8 mouse cellular contexts compared by ENCODE assay signal in the genomic region with DNA sequence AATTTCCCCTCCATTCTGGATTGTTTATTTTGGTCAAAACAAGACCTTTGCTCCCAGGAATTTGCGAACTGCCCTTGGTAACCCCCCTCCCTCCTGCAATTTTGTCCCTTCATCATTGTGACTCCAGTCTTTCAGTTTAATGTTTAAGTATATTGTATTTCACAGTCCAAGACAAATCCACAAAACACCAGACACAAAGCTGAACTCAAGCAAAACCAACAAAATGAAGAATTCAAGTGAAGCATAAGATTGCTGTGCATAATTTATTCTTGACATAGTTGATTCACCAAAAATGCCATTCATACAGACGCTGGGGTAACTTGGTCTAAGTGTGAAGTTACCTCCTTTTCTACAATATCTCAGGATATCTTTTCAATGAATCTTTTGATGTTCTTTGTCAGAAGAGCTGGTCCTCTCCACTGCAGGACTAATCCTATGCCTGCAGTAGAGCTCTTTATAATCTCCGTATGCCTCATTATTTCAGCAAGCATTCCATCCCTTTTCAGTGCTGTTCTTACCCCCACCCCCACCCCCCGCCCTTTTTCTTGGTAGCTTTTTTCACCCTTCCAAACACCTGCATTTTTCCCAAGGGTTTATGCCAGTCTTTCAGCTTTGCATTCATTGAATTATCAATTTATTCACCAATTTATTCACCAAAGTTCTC.
DNase-seq lines count a peak whose midpoint lies in the region; ATAC-seq and TF ChIP-seq lines count a peak whose summit lies in the region.
"Had no signal": no experiment of that assay in that cellular context is flagged by ENCODE, and none has a peak within 500 bp of the region (broad histone marks: within the 10 kb centered on the region; RNA-seq: fewer than 3 reads in every experiment).

No protein-coding gene starts in this region.

- TF ChIP-seq CTCF in Patski (IDR thresholded peaks at IDR 0.05), result no peak
- no peak for TF ChIP-seq CTCF in forebrain, postnatal 0 days (IDR thresholded peaks at IDR 0.05; ENCODE audit: low read depth)

- 36% methylated on average over 4 of the region's 4 CpGs for WGBS in embryonic facial prominence, embryonic 10.5 days
- 14% methylated on average over 4 of the region's 4 CpGs for WGBS in forebrain, postnatal 0 days
- WGBS in limb, embryonic 15.5 days, result 64% methylated on average over 4 of the region's 4 CpGs

- POLR2A ChIA-PET in Patski (lab: Charles Lee), result interaction anchor here (0.9 kb wide), 1 partner anchor 14 kb away, joined by 3 read pairs; no protein-coding TSS in a partner anchor

- no peak overlapping the region for H3K4me2 ChIP-seq in forebrain, postnatal 0 days (ENCODE audit: low read depth)
- H3K4me2 ChIP-seq in limb, embryonic 15.5 days, result no peak overlapping the region
- H3K4me2 ChIP-seq: liver, embryonic 11.5 days had no signal

- peaks cover 22% of the 10 kb centered on the region for H3K4me1 ChIP-seq in embryonic facial prominence, embryonic 10.5 days
- peaks cover 11% of the 10 kb centered on the region; the same call in 1 of the 2 replicates for H3K4me1 ChIP-seq in forebrain, postnatal 0 days (ENCODE audit: insufficient read depth)
- H3K4me1 ChIP-seq in limb, embryonic 15.5 days, result peaks cover 6% of the 10 kb centered on the region; the same call in 1 of the 2 replicates

- H3K27me3 ChIP-seq in Patski, result no peaks in the 10 kb centered on the region
- no peaks in the 10 kb centered on the region for H3K27me3 ChIP-seq in embryonic facial prominence, embryonic 10.5 days (replicated peaks; ENCODE audit: low read depth, poor library complexity, severe bottlenecking)
- H3K27me3 ChIP-seq in forebrain, postnatal 0 days (ENCODE audit: insufficient read depth, low read length), result no peaks in the 10 kb centered on the region
- H3K27me3 ChIP-seq in limb, embryonic 15.5 days, result no peaks in the 10 kb centered on the region

- H3K9ac ChIP-seq in forebrain, postnatal 0 days, result no peak overlapping the region
- no peak overlapping the region for H3K9ac ChIP-seq in limb, embryonic 15.5 days

- peak; percentile 6 for DNase-seq in Patski (ENCODE audit: low read depth, low spot score)
- no peak for DNase-seq in embryonic facial prominence, embryonic 10.5 days (ENCODE audit: low spot score)
- no peak for DNase-seq in forebrain, postnatal 0 days
- no peak for DNase-seq in spleen, postnatal 4 days (ENCODE audit: low spot score in 2 of 2)
- no peak for DNase-seq in left cerebral cortex, adult 11 months (ENCODE audit: low spot score)
- no peak for DNase-seq in cerebellum, postnatal 36 days

- CTCF ChIA-PET in Patski (lab: Charles Lee), result no interaction called here

- no peak overlapping the region for H3K4me3 ChIP-seq in embryonic facial prominence, embryonic 10.5 days
- H3K4me3 ChIP-seq in forebrain, postnatal 0 days (ENCODE audit: low read depth, low read length), result no peak overlapping the region
- no peak overlapping the region for H3K4me3 ChIP-seq in limb, embryonic 15.5 days

- no peak for ATAC-seq in Patski
- ATAC-seq in forebrain, postnatal 0 days, result peak; percentile 3; the same call in 1 of the 2 replicates
- ATAC-seq in limb, embryonic 15.5 days (ENCODE audit: insufficient number of reproducible peaks, low FRiP score, low TSS enrichment, low read depth), result no peak

- H3K9me3 ChIP-seq in embryonic facial prominence, embryonic 10.5 days, result no peaks in the 10 kb centered on the region
- H3K9me3 ChIP-seq in forebrain, postnatal 0 days (ENCODE audit: low read length), result no peaks in the 10 kb centered on the region
- H3K9me3 ChIP-seq in limb, embryonic 15.5 days, result no peaks in the 10 kb centered on the region

- H3K27ac ChIP-seq in embryonic facial prominence, embryonic 10.5 days (replicated peaks), result peak overlapping the region; percentile 75
- H3K27ac ChIP-seq in forebrain, postnatal 0 days (ENCODE audit: low read depth, low read length), result 0 out of 2 replicates have a peak overlapping the region, but pooled peaks have one; percentile 29
- H3K27ac ChIP-seq in limb, embryonic 15.5 days, result peak overlapping the region; percentile 61; the same call in 1 of the 2 replicates

- no peaks in the 10 kb centered on the region for H3K36me3 ChIP-seq in embryonic facial prominence, embryonic 10.5 days (replicated peaks)
- H3K36me3 ChIP-seq in forebrain, postnatal 0 days (ENCODE audit: insufficient read depth), result no peaks in the 10 kb centered on the region
- no peaks in the 10 kb centered on the region for H3K36me3 ChIP-seq in limb, embryonic 15.5 days

- in situ Hi-C loops in Patski (cut with MboI; ENCODE audit: low pct_unique_long_range_greater_than_20kb), result no loop called here
